Mouse (Mus musculus) liver, embryonic 14.5 days (tissue): Measurements from ENCODE around the gene Fam13a. TPM values are rescaled to one million over a fixed set of nuclear protein-coding genes. Genes with fewer than 3 reads are reported as not detected.

Experiments used
- ATAC-seq: fragments of 200-750 bp; cut with Nextera tagmentation; 2 replicates; pipeline ENCODE4 v1.8.0; 2017; ENCODE audit warnings: moderate number of reproducible peaks, mild to moderate bottlenecking, moderate library complexity; ENCODE audit not compliant: insufficient read depth
- DNase-seq, 3 experiments: peaks; one replicate each; pipeline ENCODE4 v3.0.0-alpha.2; 2012 to 2013; ENCODE audit warnings: low read depth in 3 of 3, low spot score in 3 of 3
- H3K27ac ChIP-seq: fragments of 300-500 bp; sonication (generic); 2 replicates; pipeline ENCODE4 v1.5.1; 2014; ENCODE audit warnings: moderate library complexity, mild to moderate bottlenecking, control low read depth, inconsistent platforms
- H3K27me3 ChIP-seq: fragments of 300-500 bp; sonication (generic); 2 replicates; pipeline ENCODE4 v1.6.1; 2014; ENCODE audit warnings: mild to moderate bottlenecking, low read length, moderate library complexity; ENCODE audit not compliant: control insufficient read depth, insufficient read depth
- H3K36me3 ChIP-seq: fragments of 300-500 bp; sonication (generic); replicated peaks from 2 replicates; pipeline ENCODE4 v1.6.1; 2014; ENCODE audit warnings: low read depth; ENCODE audit not compliant: control insufficient read depth, insufficient read depth
- H3K4me1 ChIP-seq, 2 experiments: fragments of 200-500 bp in 1 of 2; fragments of 300-500 bp in 1 of 2; sonication (generic) in 1 of 2; replicated peaks; 2 replicates each; pipeline ENCODE4 v1.6.1; 2012 to 2014; ENCODE audit warnings: antibody characterized with exemption in 1 of 2, inconsistent platforms in 1 of 2, low read length in 1 of 2; ENCODE audit not compliant: control insufficient read depth in 2 of 2, insufficient read depth in 2 of 2
- H3K4me2 ChIP-seq: fragments of 300-500 bp; sonication (generic); 2 replicates; pipeline ENCODE4 v1.6.1; 2014; ENCODE audit warnings: low read depth, mild to moderate bottlenecking, control low read depth, moderate library complexity
- H3K4me3 ChIP-seq, 2 experiments: fragments of 200-500 bp in 1 of 2; fragments of 300-500 bp in 1 of 2; sonication (generic) in 1 of 2; 2 replicates each; pipeline ENCODE4 v1.5.1; 2012 to 2014; ENCODE audit warnings: low read depth in 2 of 2, low read length in 2 of 2, mild to moderate bottlenecking in 2 of 2, control low read depth in 1 of 2, inconsistent platforms in 1 of 2, moderate library complexity in 1 of 2; ENCODE audit not compliant: insufficient read depth in 1 of 2
- H3K9ac ChIP-seq: fragments of 300-500 bp; sonication (generic); replicated peaks from 2 replicates; pipeline ENCODE4 v1.6.1; 2014; ENCODE audit warnings: mild to moderate bottlenecking, control low read depth, moderate library complexity
- H3K9me3 ChIP-seq: fragments of 300-500 bp; sonication (generic); 2 replicates; pipeline ENCODE4 v1.6.1; 2016; ENCODE audit warnings: low read length, mixed read lengths; ENCODE audit not compliant: control insufficient read depth
- CTCF ChIP-seq: IDR thresholded peaks from 2 replicates; pipeline ENCODE4 v1.5.1; 2016; ENCODE audit warnings: antibody characterized with exemption, low read depth, control low read depth
- EP300 ChIP-seq: IDR thresholded peaks from 2 replicates; pipeline ENCODE4 v1.6.1; 2016; ENCODE audit warnings: antibody characterized with exemption, low read depth
- WGBS: fragments of 180-500 bp; shearing (Covaris S2); extraction: QIAGEN DNeasy Blood & Tissue Kit; methylation state at CpG from one replicate; pipeline ENCODE4 v1.1.7; 2014; ENCODE audit not compliant: insufficient replicate concordance; 5-methylcytosine and 5-hydroxymethylcytosine counted together
- polyA plus RNA-seq, 2 experiments: library from polyadenylated mRNA; depleted of rRNA in 1 of 2; stranded (reverse) in 1 of 2; unstranded in 1 of 2; fragments of >200 nt; fragmentation: Nextera tagmentation in 1 of 2; extraction: Ambion mirVana in 1 of 2; gene quantifications; 2 replicates each; pipeline versions ENCODE4 v1.2.1 to v1.2.3; 2012 to 2014

The Fam13a gene
- polyA plus RNA-seq, 2 experiments = 0.32 to 0.77 TPM

- Histone ChIP-seq H3K9ac (no peak overlapping the region), H3K36me3 (no peaks in the 10 kb centered on the region), H3K4me2 (no peak overlapping the region), H3K9me3 (no peaks in the 10 kb centered on the region), H3K4me3 (no peak overlapping the region), H3K4me1 (no peaks in the 10 kb centered on the region), H3K27ac (no peak overlapping the region), H3K27me3 (no peaks in the 10 kb centered on the region)
- DNase-seq = no peak
- ATAC-seq = no peak
- peak; percentile 16; the same call in 1 of the 2 replicates for TF ChIP-seq CTCF
- TF ChIP-seq EP300 = no peak
- WGBS = 46% methylated on average over 3 of the region's 3 CpGs
These were observed 102.7 kb downstream of the Fam13a start for GRCm38 (mm10) chr6:58921623-58922022.

- H3K36me3 ChIP-seq = no peaks in the 10 kb centered on the region
- WGBS = 68% methylated on average over 6 of the region's 6 CpGs
- H3K4me2 ChIP-seq = no peak overlapping the region
- H3K9me3 ChIP-seq = no peaks in the 10 kb centered on the region
- no peak overlapping the region for H3K4me3 ChIP-seq
- no peak overlapping the region for H3K27ac ChIP-seq
- TF ChIP-seq CTCF = no peak
- no peak for TF ChIP-seq EP300
- DNase-seq (no peak), ATAC-seq (no peak)
- no peaks in the 10 kb centered on the region for H3K27me3 ChIP-seq
- H3K9ac ChIP-seq = no peak overlapping the region
- H3K4me1 ChIP-seq = 0 out of 4 replicates have a peak, but pooled peaks cover 0 to 4% of the 10 kb centered on the region in 2 experiments
These were observed 103.6 kb downstream of the Fam13a start for GRCm38 (mm10) chr6:58920735-58921134.

GRCm38 (mm10) chr6:58916498-58916897 is 107.9 kb downstream of the Fam13a start:
- Histone ChIP-seq H3K4me2 (no peak overlapping the region), H3K36me3 (no peaks in the 10 kb centered on the region), H3K9ac (no peak overlapping the region), H3K4me1 (0 out of 4 replicates have a peak, but pooled peaks cover 0 to 4% of the 10 kb centered on the region in 2 experiments), H3K27me3 (no peaks in the 10 kb centered on the region), H3K27ac (no peak overlapping the region), H3K9me3 (no peaks in the 10 kb centered on the region), H3K4me3 (no peak overlapping the region)
- ATAC-seq (no peak), DNase-seq (no peak)
- TF ChIP-seq CTCF = no peak
- TF ChIP-seq EP300 = no peak
- 23% methylated on average over 5 of the region's 5 CpGs for WGBS

GRCm38 (mm10) chr6:58913971-58914370 is 110.4 kb downstream of the Fam13a start:
- no peaks in the 10 kb centered on the region for H3K36me3 ChIP-seq
- no peaks in the 10 kb centered on the region for H3K9me3 ChIP-seq
- H3K27me3 ChIP-seq = no peaks in the 10 kb centered on the region
- H3K4me3 ChIP-seq = no peak overlapping the region
- no peak overlapping the region for H3K27ac ChIP-seq
- no peak for ATAC-seq
- no peak for DNase-seq
- H3K4me1 ChIP-seq = 0 out of 4 replicates have a peak, but pooled peaks cover 0 to 4% of the 10 kb centered on the region in 2 experiments
- H3K4me2 ChIP-seq = no peak overlapping the region
- no peak overlapping the region for H3K9ac ChIP-seq
- TF ChIP-seq CTCF (no peak), EP300 (no peak)
- 67% methylated on average over 5 of the region's 5 CpGs for WGBS

DNA sequence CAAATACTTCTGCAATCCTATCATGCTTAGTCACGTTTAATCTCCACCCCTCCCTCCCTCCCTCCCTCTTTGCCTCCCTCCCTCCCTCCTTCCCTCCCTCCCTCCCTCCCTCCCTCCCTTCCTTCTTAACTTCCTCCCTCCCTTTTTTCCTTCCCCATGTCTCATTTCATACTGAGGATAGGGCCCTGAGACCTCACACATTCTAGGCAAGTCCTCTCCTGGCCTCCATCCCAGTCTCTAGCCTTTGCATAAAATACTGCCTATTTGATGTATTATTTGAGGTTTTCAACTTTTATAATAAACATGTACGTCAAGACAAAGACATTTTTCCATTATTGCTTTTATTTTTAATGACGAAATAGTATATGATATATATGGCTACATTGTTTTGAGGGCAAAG is 110.8 kb downstream of the Fam13a start:
- DNase-seq (no peak), ATAC-seq (no peak)
- Histone ChIP-seq H3K27ac (no peak overlapping the region), H3K9me3 (no peaks in the 10 kb centered on the region), H3K27me3 (no peaks in the 10 kb centered on the region), H3K4me1 (0 out of 4 replicates have a peak, but pooled peaks cover 0 to 4% of the 10 kb centered on the region in 2 experiments), H3K4me2 (no peak overlapping the region), H3K4me3 (no peak overlapping the region), H3K9ac (no peak overlapping the region), H3K36me3 (no peaks in the 10 kb centered on the region)
- 42% methylated on average over 3 of the region's 3 CpGs for WGBS
- no peak for TF ChIP-seq CTCF
- TF ChIP-seq EP300 = no peak
